Mouse (Mus musculus): ENCODE results near the gene Spdye4a.

Spdye4a gene

DNA sequence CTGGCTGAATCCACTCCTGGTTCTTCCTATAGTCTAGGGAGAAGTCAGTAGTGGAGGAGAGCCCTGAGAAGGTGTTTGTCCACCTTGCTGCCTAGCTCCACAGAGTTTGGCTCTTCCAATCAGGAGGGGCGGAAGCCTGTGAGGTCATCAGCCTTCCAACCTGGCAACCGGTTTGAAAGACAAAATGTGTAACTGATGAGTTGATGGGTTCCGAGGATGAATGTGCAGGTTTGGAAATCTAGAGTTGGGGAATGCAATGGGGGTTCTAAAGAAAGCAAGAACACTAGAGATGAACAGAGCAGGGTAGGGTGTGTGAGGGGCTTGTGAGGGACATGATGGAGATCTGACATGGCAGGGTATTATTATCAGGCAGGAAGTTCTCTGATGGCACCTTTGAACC is at the start of gene Spdye4a:
Spdye4a (minus strand) TSS at position 101 of the 400 bp plus-strand sequence.
- DNase-seq = no peak

DNA sequence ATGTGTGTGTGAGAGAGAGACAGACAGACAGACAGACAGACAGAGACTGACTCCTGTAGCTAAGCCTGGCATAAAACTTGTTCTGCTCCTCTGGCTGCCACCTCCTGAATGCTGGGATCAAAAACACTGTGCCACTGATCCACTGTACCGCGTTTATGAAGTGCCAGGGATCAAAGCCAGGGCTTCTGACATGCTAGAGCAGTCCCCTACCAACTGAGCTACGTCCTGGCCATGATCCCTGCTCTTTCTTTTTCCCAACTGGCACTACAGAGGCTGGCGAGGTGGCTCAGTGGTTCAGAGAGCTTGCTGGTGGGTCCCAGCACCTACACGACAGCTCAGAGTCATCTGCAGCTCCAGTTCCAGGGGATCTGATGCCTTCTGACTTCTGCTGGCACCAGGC is 49.1 kb upstream of the Spdye4a start:
- DNase-seq = no peak

DNA sequence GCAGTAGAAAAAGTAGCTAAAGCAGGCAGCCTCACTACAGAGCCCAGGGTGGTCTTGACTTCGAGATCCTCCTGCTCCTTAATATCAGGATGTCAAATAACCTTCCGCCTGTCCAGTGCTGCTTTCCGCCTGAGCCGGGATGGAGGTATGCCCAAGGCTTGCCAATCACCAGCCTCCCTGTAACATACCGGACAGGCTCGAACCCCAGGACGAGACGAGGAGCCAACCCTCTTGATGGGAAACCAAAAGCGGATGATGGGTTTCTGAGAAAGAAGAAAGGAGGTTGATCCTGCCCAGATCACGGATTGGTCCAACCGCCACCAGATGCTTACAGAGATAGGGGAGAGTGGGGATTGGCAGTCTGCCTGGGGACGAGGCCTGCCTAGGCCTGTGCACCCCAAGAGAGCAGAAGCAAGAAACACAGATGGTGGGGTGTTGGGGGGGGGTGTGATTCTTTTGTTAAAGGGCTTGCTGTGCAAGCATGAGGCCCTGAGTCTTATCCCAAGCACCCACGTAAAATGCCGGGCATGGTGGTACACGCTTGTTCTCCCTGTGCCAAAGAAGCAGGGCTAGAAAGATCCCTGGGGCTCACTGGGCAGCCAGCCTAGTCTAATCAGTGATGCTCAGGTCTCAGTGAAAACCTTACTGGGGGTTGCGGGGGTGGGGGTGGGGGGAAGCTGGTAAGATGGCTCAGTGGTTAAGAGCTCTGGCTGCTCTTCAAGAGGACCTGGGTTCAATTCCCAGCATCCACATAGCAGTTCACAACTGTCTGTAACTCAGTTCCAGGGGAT is 46.0 kb upstream of the Spdye4a start:
- DNase-seq = no peak

DNA sequence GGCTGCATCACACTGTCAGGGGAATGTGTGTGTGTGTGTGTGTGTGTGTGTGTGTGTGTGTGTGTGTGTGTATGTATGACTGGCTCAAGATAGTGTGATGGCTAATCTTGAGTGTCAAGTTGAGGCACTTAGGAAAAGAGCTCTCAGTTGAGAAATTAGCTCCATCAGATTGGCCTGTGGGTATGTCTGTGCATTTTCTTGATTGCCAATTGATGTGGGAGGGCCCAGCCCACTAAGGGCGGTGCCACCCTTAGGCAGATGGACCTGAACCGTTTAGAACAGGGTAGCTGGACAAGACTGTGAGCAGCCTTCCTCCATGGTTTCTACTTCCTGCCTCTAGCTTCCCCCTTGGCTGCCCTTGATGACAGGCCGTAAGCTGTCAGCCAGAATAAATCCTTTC is 45.4 kb upstream of the Spdye4a start:
- DNase-seq = no peak

DNA sequence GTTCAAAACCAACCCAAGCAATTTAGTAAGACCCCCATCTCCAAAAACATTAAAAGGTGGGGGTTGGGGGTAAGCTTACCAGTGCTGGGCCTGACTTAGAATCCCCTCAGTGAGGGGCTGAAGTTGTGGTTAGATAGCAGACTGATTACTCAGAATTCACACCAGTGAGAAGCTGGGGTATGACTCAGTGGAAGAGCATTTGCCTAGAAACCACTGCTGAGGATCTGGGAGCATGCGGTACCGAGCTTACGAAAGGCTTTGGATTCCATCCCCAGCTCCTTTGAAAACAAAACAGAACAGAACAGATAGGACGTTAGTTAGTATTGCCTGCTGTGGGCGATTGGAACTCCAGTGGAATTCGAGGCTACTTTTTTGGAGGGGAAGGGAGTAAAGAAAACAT is 45.0 kb upstream of the Spdye4a start:
- DNase-seq = no peak

DNA sequence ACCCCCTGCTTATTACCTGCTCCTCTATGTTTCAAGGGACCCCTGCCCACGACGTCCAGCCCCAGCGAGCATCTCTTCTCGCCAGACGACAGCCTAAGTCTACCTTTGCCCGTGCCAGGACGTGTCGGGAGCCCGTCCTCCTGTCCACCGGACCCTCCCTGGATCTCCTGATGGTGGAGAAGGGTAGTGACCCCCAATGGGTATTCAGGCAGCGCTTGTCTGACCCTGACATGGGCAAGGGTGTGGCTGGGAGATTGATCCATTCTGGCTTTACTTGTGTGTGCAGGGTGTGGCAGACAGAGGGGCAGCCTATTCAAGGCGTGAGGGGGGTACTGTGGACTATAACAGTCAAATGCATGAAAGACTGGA is 43.4 kb upstream of the Spdye4a start:
- no peak for DNase-seq

DNA sequence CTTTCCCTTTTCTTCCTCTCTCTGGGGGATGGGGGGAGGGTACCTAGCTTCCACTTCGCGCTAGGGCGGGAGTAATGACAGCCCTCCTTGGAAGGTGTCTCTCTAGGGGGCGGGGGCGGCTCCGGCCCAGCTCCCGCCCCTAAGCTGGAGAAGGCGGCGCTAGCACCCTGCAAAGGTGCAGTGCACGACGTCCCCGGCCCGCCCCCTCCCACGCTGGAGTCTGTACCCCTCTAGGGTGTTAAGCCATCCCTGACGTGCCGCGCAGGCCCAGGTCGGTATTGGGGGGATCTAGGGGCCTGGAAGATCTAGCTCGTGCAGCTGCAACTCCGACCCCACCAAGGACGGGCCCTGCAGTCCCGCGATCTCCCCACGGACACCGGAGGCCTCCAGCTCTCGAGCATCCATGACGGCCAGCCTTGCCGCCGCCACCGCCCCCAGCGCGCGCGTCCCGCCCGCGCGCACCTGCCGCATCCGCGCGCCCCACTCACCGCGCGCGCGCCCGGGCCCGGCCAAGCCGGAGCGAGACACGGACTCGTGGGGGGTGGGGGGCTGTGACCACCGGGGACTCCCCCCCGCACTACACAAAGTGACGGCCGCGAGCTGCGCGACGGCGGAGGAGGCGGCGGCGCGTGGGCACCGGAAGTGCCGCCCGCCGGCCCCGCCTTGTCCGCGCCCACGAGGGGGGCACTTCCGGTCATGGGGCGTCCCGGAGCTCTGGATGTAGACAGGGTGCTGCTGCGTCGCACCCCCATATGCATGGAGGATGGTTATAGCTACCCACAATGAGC is 42.9 kb upstream of the Spdye4a start, which contains the start of gene Zfp316:
Zfp316 (minus strand) TSS at position 660 of the 788 bp plus-strand sequence.
- peak; percentile 58 for DNase-seq

DNA sequence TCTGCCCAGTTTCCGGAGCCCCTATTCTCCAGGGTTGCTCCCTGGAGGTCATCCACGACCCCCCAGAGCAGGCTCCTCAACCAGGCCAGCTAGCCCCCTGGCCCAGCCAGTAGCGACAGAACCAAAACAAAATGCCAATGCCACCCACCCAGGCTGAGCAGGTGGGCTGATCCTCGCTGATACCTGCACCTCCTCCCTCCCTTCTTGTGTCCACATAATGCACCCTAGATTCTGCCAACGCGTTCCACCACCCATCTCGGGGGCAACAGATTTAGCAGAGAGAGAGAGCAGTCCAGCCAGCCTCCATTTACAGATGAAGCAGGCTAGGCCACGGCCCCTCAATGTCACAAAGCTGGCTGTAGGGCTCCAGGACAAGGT is 42.3 kb upstream of the Spdye4a start:
- DNase-seq = no peak

DNA sequence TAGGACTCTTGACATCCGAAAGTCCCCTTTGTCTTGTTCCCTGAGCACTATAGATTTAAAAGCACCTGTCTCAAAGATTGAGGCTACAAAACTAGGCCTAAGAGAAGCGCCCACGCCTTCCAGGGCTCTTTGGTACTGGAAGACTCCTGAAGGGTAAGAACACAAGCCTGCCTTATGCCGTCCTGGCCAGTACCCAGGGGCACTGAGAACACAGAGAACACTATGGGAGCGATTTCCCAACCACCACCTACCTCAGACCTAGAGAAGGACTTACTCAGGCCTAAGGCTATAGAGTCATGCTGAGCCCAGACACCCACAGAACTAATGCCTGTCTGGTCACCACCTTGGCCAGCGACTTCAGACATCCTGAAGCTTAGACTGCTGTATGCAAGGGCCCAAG is 40.1 kb upstream of the Spdye4a start:
- DNase-seq = no peak

DNA sequence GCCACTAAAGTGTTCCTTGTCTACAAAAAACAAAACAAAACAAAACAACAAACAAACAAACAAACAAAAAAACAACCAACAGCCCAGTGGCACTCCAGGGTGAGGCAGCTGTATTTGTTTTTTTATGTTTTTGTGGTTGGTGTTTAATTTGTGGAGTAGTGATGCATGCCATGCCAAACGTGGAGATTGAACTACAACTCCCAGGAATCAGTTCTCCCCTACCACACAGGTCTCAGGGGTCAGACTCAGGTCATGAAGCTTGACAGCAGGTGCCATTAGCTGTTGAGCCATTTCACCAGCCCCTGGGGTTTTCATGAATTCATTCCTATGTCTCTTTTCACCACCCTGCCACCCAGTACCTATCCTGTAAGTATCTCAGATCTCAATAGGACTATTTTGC is 38.7 kb upstream of the Spdye4a start:
- DNase-seq = no peak

DNA sequence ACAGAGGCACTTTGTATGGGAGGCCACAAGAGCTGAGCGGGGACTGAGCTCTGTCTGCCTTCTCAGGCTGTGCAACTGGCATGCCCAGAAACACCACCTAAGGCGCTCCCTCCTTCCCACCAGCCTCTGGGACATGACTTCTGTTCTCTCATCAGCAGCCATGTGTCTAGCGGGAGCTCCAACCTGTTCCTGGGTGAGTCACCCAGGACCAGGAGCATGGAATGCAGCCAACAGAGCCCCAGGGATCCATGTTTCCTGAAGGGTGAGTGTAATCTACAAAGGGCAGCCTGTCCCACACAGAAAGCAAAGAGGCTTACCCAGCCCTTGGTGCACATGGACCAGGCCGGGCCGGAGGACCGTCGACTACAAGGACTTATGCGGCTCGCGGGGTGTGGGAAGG is 38.0 kb upstream of the Spdye4a start:
- DNase-seq = no peak

DNA sequence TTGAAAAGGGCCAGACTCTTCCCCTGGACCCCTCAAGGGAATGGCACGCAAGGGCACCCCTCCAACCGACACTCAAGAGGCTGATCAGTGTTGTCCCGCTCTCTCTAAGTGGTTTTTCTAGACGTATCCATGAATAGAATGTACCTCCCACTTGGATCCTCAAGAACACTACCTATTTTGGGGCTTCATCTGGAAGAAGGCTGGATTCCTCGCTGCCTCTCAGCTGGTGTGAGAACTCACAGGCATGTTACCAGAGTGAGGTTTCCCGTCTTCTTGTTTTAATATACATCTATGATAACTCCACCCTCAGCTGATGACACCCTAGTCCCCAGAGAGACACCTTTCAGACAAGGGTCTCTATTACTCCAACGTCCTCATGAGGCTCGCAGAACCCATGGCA is 34.9 kb upstream of the Spdye4a start:
- no peak for DNase-seq

DNA sequence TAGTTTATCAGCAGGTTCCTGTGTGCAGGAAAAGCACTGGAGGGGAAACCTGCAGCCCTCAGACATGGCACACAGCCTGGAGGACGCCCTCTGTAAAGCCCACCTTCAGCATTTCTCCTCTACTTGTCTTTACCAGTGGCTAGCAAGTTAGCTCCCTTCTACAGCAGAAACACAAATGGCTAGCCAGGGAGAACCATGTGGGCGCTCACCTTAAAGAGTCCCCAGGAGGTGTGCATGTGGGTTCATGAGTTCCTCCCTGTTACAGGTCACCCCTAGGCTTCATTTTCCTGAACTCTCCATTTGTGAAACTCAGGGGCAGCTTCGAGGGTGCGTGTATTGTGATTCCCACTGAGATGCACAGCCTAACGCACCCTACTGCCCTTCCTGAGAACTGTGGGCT is 29.1 kb upstream of the Spdye4a start:
- DNase-seq = no peak

DNA sequence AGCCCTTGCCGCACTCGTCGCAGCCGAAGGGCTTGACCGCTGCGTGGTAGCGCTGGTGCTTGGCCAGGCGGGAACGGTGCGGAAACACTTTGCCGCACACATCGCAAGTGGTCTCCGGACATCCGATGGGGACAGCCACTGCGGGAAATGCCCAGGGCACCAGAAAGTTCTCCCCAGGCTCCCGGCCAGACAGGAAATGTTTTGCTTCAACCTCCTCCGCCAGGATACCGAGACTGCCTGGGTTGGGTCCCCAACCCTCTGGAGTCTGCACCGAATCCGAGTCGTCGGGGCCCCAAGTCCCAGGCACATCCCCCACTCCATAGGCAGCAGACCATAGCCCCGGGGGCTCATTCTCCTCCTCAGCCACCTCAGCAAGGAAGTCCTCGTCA is 28.4 kb upstream of the Spdye4a start:
- no peak for DNase-seq

DNA sequence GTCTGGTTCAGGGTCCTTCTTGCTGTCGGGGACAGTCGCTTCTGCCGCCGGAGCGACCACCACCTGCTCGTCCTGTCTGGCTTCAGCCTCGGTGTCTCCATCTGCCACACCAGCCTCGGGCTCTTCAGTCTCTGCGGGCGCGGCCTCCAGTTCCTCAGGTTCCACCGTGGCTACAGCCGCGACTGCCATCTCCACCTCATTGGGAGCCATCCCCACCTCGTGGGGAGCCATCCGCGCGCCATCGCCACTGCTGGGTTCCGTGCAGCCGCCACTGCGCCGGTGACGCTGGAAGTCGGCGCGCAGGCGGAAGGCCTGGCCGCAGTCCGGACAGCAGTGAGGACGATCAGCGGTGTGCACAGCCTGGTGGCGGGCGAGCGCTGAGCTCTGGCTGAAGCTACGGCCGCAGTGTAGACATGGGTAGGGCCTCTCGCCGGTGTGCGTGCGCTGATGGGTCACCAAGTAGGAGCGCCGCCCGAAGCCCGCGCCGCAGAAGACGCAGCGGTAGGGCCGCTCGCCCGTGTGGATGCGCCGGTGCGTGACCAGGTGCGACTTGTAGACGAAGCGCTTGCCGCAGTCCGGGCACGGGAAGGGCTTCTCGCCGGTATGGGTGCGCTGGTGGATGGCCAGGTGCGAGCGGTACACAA is 27.9 kb upstream of the Spdye4a start:
- DNase-seq = no peak

DNA sequence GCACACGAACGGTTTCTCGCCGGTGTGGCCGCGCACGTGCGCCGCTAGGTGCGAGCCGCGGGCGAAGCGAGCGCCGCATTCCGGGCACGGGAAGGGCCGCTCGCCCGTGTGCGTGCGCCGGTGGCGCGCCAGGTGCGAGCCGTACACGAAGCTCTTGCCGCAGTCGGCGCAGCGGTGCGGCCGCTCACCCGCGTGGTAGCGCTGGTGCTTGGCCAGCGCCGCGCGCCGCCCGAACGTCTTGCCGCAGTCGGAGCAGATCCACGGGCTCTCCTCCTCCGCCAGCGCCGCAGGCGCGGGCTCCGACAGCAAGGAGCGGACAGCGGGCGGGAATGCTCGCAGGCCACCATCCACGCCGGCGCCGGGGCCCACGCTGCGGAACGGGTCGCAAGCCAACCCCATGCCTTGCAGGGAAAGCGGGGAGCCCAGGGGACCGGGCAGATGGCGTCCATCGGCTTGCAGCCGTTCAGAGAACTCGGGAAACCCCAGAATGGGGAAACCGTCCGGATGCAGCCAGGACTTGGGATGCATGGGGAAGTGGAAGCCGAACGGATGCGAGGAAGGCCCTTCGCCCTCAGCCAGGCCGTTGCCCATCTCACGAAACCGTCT is 27.3 kb upstream of the Spdye4a start:
- DNase-seq = no peak

DNA sequence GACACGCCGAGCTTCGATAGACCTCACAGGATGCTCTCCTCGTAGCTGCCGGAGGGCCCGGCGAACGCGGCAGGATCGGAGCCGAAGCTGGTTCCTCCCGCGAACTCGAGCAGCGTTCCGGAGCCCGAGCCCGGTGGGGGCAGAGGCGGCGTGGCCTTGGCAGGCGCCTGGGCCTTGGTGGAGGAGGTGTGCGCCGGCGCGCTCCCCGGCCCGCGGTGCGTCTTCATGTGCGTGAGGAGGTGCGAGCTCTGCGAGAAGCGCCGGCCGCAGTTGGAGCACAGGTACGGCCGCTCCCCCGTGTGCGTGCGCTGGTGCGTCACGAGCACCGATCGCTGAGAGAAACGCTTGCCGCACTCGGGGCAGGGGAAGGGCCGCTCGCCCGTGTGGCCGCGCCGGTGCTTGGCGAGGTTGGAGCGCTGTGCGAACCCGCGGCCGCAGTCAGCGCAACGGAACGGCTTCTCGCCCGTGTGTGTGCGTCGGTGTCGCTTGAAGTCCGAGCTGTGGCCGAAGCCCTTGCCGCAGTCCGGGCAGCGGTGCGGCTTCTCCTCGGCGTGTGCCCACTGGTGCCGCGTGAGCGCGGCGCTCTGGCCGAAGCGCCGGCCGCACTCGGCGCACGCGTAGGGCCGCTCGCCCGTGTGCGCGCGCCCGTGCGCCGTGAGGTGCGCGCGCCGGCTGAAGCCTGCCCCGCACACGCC is 26.6 kb upstream of the Spdye4a start:
- DNase-seq = no peak

DNA sequence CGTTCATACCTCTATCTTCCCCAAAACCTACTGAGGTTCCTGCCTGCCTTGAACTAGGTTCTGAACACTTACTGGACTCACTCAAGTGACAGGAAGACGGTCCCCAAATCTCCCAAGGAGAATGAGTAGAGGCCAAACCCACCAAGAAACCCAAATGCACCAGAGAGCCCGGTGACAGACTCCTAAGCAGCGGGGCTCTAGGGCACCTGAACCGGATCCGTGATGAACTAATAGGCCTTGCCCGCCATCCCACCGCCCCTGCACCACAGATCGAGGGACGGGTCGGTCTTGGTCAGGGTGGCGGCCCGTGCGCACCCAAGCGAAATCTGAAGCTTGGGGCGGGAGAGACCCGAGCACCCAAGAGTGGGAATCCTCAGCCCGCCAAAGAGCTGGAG is 26.1 kb upstream of the Spdye4a start:
- no peak for DNase-seq

DNA sequence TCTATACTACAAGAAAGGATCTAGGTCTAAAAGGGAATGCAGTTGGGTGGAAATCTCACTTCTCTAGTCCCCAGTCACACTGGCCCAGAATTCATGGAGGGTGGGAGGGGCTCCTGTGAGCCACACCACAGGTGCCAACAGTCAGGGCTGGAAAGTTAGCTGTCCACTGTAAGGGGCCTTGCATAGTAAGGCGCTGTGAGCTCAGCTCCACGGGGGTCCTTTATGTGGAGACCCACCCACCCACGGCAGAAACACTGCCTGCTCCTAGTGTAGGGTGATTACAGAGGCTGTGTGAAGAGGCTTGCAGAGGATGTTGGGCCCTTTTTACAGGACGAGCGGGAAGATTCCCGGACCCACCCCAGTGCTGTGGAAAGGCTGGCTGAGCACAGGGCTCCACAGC is 25.3 kb upstream of the Spdye4a start:
- DNase-seq = no peak

DNA sequence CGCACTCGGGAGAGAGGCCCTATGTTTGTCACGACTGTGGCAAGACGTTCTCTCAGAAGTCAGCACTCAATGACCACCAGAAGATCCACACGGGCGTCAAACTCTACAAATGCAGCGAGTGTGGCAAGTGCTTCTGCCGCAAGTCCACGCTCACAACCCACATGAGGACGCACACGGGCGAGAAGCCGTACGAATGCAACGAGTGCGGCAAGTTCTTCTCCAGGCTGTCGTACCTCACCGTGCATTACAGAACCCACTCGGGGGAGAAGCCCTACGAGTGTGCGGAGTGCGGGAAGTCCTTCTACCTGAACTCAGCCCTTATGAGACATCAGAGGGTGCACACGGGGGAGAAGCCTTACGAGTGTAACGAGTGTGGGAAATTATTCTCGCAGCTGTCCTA is 18.2 kb upstream of the Spdye4a start:
- no peak for DNase-seq

DNA sequence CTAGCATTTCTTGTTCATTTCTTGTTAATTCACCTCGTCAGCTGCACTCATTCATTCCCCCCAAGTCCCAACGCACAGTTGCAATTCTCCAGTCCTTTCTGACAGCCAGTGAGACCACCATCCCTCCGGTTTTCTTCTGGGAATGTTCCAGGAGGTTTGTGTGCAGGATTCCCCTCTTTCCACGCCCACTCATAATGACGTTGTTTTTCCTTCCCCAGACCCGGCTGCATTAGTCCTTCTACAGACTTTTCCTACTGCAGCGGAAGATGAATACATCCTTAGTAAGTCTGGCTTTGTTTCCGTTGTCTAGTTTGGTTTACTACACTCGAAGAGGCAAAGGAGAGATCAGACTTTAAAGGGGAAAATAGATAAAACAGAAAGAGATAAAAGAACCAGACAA is 9.3 kb upstream of the Spdye4a start:
- no peak for DNase-seq

DNA sequence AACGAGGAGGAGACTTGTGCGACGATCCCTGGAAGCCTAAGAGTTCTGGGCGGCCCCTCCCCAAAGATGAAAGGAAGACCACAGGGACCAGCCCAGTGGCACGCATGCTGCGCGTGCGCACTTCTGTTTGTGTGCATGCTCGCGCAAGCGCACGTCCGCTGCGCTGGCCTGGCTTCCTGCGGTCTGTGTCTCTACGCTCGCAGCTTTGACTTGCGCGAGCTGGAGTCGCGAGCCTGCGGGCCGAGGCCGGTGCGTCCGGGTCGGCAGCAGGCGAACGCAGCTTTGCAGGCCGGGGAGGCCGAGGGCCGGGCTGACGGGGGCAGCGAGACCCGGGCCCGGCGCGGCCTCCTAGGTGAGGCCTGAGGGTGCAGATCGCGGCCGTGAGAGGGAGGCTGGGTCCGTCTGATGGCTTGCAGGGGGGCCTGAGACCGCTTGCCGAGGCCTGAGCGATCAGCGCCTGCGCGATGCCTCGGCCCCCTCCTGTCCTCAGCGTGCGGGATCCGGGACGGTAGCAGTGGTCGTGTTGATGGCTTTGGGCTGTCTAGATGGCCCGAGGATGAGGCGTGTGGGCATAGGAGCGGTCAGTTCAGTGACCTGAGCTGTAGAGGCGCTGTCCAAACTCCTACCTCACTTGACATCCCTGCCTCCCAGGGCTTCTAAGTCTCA is 8.5 kb upstream of the Spdye4a start, which contains the start of gene Zfp12:
Zfp12 (plus strand) TSS at position 136 of the 666 bp plus-strand sequence.
- peak; percentile 94 for DNase-seq

All from thymus, postnatal 14 days (tissue).